Mouse (Mus musculus) cortical plate, adult 2 months (tissue): ENCODE results near the gene Grk4.

Experiments used
- CTCF ChIP-seq: fragments of 200-500 bp; IDR thresholded peaks from 2 replicates; pipeline ENCODE4 v1.5.1; 2011; ENCODE audit warnings: mild to moderate bottlenecking, control low read depth, low read length; ENCODE audit not compliant: insufficient read depth; ENCODE audit errors: extremely low read depth
- POLR2A ChIP-seq: fragments of 200-500 bp; IDR thresholded peaks from 2 replicates; pipeline ENCODE4 v1.6.1; 2011; ENCODE audit warnings: mild to moderate bottlenecking, low read length, control low read depth; ENCODE audit not compliant: insufficient read depth; ENCODE audit errors: extremely low read depth

DNA sequence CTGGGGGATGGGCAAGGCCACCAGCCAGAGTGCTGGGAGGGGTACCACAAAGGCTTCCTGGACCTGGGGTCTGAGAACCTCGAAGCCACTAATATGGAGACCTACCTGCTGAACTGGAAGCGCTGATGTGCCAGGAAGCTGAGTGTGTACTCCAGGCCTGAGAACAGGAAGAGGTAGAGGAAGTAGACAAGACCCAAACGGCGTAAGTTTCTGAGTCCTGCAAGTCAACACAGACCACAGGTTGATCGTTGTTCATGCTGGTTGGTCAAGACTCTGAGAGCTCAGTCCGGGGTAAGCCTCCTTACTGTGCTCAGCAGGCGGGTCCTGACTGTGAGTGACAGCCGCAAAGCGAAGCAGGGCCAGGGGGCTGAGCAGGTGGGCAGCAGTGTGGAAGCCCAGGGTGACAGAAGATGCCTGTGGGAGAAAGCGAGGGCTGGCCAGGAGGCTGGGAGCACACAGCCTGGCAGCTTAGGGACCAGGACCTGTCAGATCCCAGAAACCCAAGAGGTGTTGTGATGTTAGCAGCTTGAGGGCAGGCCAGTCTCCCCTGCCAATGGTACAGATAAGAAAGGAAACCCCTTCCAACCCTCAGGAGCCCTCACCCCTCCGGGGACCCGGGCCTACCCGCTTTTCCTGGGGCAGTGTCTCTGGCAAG is 25.3 kb upstream of the Grk4 start:
- TF ChIP-seq POLR2A (no peak), CTCF (no peak)
